ENCODE assay signal across 19 mouse cellular contexts in genomic region chrX:48311727-48312126, GRCm38 (mm10). TPM values are rescaled to one million over a fixed set of nuclear protein-coding genes. Genes with fewer than 3 reads are reported as not detected.
DNase-seq lines count a peak whose midpoint lies in the region; ATAC-seq and TF ChIP-seq lines count a peak whose summit lies in the region.
"Had no signal": no experiment of that assay in that cellular context is flagged by ENCODE, and none has a peak within 500 bp of the region (broad histone marks: within the 10 kb centered on the region; RNA-seq: fewer than 3 reads in every experiment).

No protein-coding gene starts in this region.

- TF ChIP-seq EP300 in liver, embryonic 14.5 days (IDR thresholded peaks at IDR 0.05; ENCODE audit: low read depth), result peak; percentile 62

- peak overlapping the region in 1 of 2 experiments; percentile 10; a peak in 1 of 4 replicates for H3K4me3 ChIP-seq in liver, embryonic 14.5 days (ENCODE audit: insufficient read depth in 1 of 2, low read depth in 2 of 2, low read length in 2 of 2)

- H3K27me3 ChIP-seq in liver, embryonic 14.5 days (ENCODE audit: control insufficient read depth, insufficient read depth, low read length), result no peaks in the 10 kb centered on the region
- H3K27me3 ChIP-seq: CH12.LX had no signal

- peak; percentile 48 for ATAC-seq in erythroblast, adult 5-6 weeks (replicated peaks; ENCODE audit: low FRiP score, poor library complexity, severe bottlenecking)
- peak; percentile 61 for ATAC-seq in liver, embryonic 14.5 days (ENCODE audit: insufficient read depth)
- ATAC-seq in megakaryocyte-erythroid progenitor cell, adult 5-6 weeks (replicated peaks; ENCODE audit: low FRiP score, low TSS enrichment, poor library complexity, severe bottlenecking), result 0 out of 2 replicates have a peak, but pooled peaks have one; percentile 12
- ATAC-seq in megakaryocyte progenitor cell, adult 5-6 weeks (replicated peaks; ENCODE audit: poor library complexity), result no peak
- ATAC-seq: forebrain, embryonic 14.5 days had no signal

- DNase-seq in liver (peak; percentile 36), MN1 (ENCODE audit: low spot score) (no peak)
- DNase-seq in liver, embryonic 14.5 days (ENCODE audit: low read depth in 3 of 3, low spot score in 3 of 3), result peak in 1 of 3 experiments; percentile 38
- DNase-seq in cerebellum, adult 18-20 months, result no peak
- DNase-seq: adrenal gland, adult 2 months; adrenal gland, postnatal 25 days; cerebellum, adult 8-10 months; embryo, embryonic 11 days; gastrocnemius, postnatal 36 days; heart, adult 18-20 months had no signal

- no peak for TF ChIP-seq CTCF in liver, embryonic 14.5 days (IDR thresholded peaks at IDR 0.05; ENCODE audit: low read depth)

- 57% methylated on average over 5 of the region's 5 CpGs for WGBS in liver, embryonic 14.5 days (ENCODE audit: insufficient replicate concordance)

- peak overlapping the region; percentile 55 for H3K27ac ChIP-seq in liver, embryonic 14.5 days
- H3K27ac ChIP-seq: embryonic facial prominence, embryonic 15.5 days; heart, embryonic 15.5 days; hindbrain, embryonic 14.5 days had no signal

- H3K4me2 ChIP-seq in liver, embryonic 14.5 days (ENCODE audit: low read depth), result peak overlapping the region; percentile 80

- H3K4me1 ChIP-seq in liver, embryonic 14.5 days (replicated peaks; ENCODE audit: control insufficient read depth in 2 of 2, insufficient read depth in 2 of 2, low read length in 1 of 2), result peaks cover 22 to 48% of the 10 kb centered on the region in 2 experiments

- no peaks in the 10 kb centered on the region for H3K36me3 ChIP-seq in liver, embryonic 14.5 days (replicated peaks; ENCODE audit: control insufficient read depth, insufficient read depth, low read depth)
- H3K36me3 ChIP-seq: embryonic facial prominence, embryonic 15.5 days; heart, embryonic 15.5 days; hindbrain, embryonic 10.5 days had no signal

- peak overlapping the region; percentile 9; the same call in 1 of the 2 replicates for H3K9ac ChIP-seq in liver, embryonic 14.5 days (replicated peaks)
- H3K9ac ChIP-seq: embryonic facial prominence, embryonic 15.5 days; heart, embryonic 15.5 days; hindbrain, embryonic 14.5 days had no signal

- H3K9me3 ChIP-seq in liver, embryonic 14.5 days (ENCODE audit: control insufficient read depth, low read length), result no peaks in the 10 kb centered on the region
- H3K9me3 ChIP-seq: embryonic facial prominence, embryonic 15.5 days; heart, embryonic 15.5 days; hindbrain, embryonic 10.5 days had no signal

RNA-seq across cellular contexts. Expression of gene Bcorl1, which starts 29.4 kb away (rescaled TPM):
- total RNA-seq in erythroblast, adult 5-6 weeks (2015; ENCODE audit: low replicate concordance), result 4.6 and 8.6 TPM in 2 replicates
- 23.8 and 31.1 TPM in 2 replicates for total RNA-seq in erythroblast, adult 5-6 weeks (2017; ENCODE audit: low replicate concordance)
- polyA plus RNA-seq in liver, embryonic 14.5 days (2012; rRNA removed), result 2.1 and 2.3 TPM in 2 replicates
- 3.5 and 3.9 TPM in 2 replicates for polyA plus RNA-seq in liver, embryonic 14.5 days (2014; fragmentation: Nextera tagmentation; extraction: Ambion mirVana)
- 14.8 and 16.3 TPM in 2 replicates for total RNA-seq in megakaryocyte-erythroid progenitor cell, adult 5-6 weeks (2014; fragmentation: Nextera tagmentation)
- 3.1 and 3.7 TPM in 2 replicates for total RNA-seq in megakaryocyte-erythroid progenitor cell, adult 5-6 weeks (2017)
- total RNA-seq in megakaryocyte progenitor cell, adult 5-6 weeks (2015), result 10.0 and 10.3 TPM in 2 replicates
- total RNA-seq in megakaryocyte progenitor cell, adult 5-6 weeks (2017), result 4.3 and 6.9 TPM in 2 replicates

RNA-seq across cellular contexts. Expression of gene Utp14a, which starts 55.1 kb away (rescaled TPM):
- total RNA-seq in erythroblast, adult 5-6 weeks (2015; ENCODE audit: low replicate concordance), result 7.9 and 9.0 TPM in 2 replicates
- total RNA-seq in erythroblast, adult 5-6 weeks (2017; ENCODE audit: low replicate concordance), result 8.8 and 14.2 TPM in 2 replicates
- 4.0 and 9.8 TPM in 2 replicates for polyA plus RNA-seq in liver, embryonic 14.5 days (2012; rRNA removed)
- 9.0 and 11.8 TPM in 2 replicates for polyA plus RNA-seq in liver, embryonic 14.5 days (2014; fragmentation: Nextera tagmentation; extraction: Ambion mirVana)
- total RNA-seq in megakaryocyte-erythroid progenitor cell, adult 5-6 weeks (2014; fragmentation: Nextera tagmentation), result 61.4 and 77.8 TPM in 2 replicates
- 120 and 121 TPM in 2 replicates for total RNA-seq in megakaryocyte-erythroid progenitor cell, adult 5-6 weeks (2017)
- 37.2 and 39.8 TPM in 2 replicates for total RNA-seq in megakaryocyte progenitor cell, adult 5-6 weeks (2015)
- 70.0 and 86.7 TPM in 2 replicates for total RNA-seq in megakaryocyte progenitor cell, adult 5-6 weeks (2017)
